Mouse (Mus musculus) forebrain, embryonic 10.5 days (tissue): Measurements from ENCODE around the gene Pitx2. TPM values are rescaled to one million over a fixed set of nuclear protein-coding genes. Genes with fewer than 3 reads are reported as not detected.

Experiments
- DNase-seq: peaks from one replicate; pipeline ENCODE4 v3.0.0-alpha.2; 2017; ENCODE audit warnings: low spot score; ENCODE audit errors: extremely low spot score
- H3K27ac ChIP-seq: fragments of 300-500 bp; sonication (generic); 2 replicates; pipeline ENCODE4 v1.5.1; 2016; ENCODE audit warnings: mild to moderate bottlenecking
- H3K27me3 ChIP-seq: fragments of 300-500 bp; sonication (generic); 2 replicates; pipeline ENCODE4 v1.6.1; 2016; ENCODE audit warnings: mild to moderate bottlenecking; ENCODE audit not compliant: poor library complexity, severe bottlenecking
- H3K36me3 ChIP-seq: fragments of 300-500 bp; sonication (generic); replicated peaks from 2 replicates; pipeline ENCODE4 v1.6.1; 2016; ENCODE audit warnings: mild to moderate bottlenecking, moderate library complexity
- H3K4me1 ChIP-seq: fragments of 300-500 bp; sonication (generic); 2 replicates; pipeline ENCODE4 v1.6.1; 2016
- H3K4me3 ChIP-seq: fragments of 300-500 bp; sonication (generic); 2 replicates; pipeline ENCODE4 v1.5.1; 2016; ENCODE audit warnings: mild to moderate bottlenecking, moderate library complexity
- H3K9me3 ChIP-seq: fragments of 300-500 bp; sonication (generic); 2 replicates; pipeline ENCODE4 v1.6.1; 2016; ENCODE audit warnings: mild to moderate bottlenecking, moderate library complexity
- WGBS: fragments of 180-500 bp; shearing (Covaris S2); methylation state at CpG from one replicate; pipeline ENCODE4 v1.1.7; 2016; 5-methylcytosine and 5-hydroxymethylcytosine counted together
- polyA plus RNA-seq: library from polyadenylated mRNA; unstranded; fragments of >200 nt; fragmentation: Nextera tagmentation; extraction: Ambion mirVana; gene quantifications from 2 replicates; pipeline ENCODE4 v1.2.1, GENCODE M21; 2016

Gene Pitx2
- 11.1 and 15.3 TPM in 2 replicates for polyA plus RNA-seq

- Histone ChIP-seq H3K27ac (peak within 1 kb of the TSS; percentile 63; the same call in 1 of the 2 replicates), H3K27me3 (peaks cover 100% of the 10 kb centered on the region), H3K4me1 (peaks cover 51% of the 10 kb centered on the region), H3K4me3 (peak within 1 kb of the TSS; percentile 55), H3K9me3 (no peaks in the 10 kb centered on the region), H3K36me3 (no peaks in the 10 kb centered on the region)
- WGBS = under 1% methylated on average over 60 of the region's 60 CpGs
- peak; percentile 75 for DNase-seq
Observed at GRCm38 (mm10) chr3:129199609-129200500, at the start of gene Pitx2. Gene Pitx2, plus strand, starts transcription at chr3:129199878.

DNA sequence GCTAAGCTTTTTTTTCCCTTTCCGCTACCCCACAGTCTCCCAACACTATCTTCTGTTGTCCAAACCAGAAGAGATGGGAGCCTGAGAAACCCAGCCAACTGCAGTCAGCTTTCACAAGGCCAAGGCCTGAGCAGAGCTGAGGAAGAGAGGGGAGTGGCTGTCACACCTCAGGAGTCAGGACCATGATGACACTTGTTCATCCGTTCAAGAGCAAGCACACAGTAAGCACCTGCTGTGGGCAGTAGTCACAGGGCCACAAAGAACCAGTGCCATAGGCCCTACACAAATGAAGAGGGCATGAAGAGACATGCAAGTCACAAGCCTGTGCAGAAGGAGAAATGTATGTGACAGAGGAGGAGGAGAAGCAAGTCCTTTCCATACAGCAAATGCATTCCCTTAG, 49.7 kb upstream of the Pitx2 start:
- DNase-seq = no peak
- 79% methylated on average over 2 of the region's 2 CpGs for WGBS
- Histone ChIP-seq H3K27ac (no peak overlapping the region), H3K36me3 (no peaks in the 10 kb centered on the region), H3K4me1 (no peaks in the 10 kb centered on the region), H3K4me3 (no peak overlapping the region), H3K27me3 (no peaks in the 10 kb centered on the region), H3K9me3 (no peaks in the 10 kb centered on the region)

DNA sequence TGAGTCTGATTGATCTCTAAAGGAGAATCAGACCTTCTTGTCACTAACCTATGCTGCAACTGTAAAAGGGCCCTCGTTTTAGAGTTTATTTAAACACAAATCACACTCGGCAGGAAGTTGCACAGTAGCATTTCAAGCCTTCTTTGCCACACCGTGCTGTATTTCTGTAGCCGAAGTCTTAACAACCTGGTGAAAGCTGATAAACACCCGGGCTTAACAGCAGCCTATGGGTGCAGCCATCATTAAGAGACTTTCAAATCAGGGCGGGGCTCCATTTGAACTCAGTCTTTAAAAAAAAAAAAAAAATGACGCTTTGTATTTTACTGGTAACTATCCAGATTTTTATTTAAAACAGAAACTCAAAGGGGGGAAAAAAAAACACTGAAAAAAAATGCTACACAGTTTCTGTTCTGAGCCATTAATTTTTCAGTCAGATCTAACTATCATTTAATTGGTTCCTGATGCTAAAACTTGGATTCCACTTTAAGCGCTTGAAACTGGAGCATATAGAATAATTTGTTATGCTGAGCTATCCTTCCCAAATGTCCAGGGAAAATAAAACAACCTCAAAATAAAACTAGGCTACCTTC, 48.5 kb upstream of the Pitx2 start:
- no peaks in the 10 kb centered on the region for H3K36me3 ChIP-seq
- 80% methylated on average over 8 of the region's 8 CpGs for WGBS
- no peak overlapping the region for H3K27ac ChIP-seq
- no peaks in the 10 kb centered on the region for H3K9me3 ChIP-seq
- no peak overlapping the region for H3K4me3 ChIP-seq
- no peak for DNase-seq
- no peaks in the 10 kb centered on the region for H3K27me3 ChIP-seq
- H3K4me1 ChIP-seq = no peaks in the 10 kb centered on the region

GRCm38 (mm10) chr3:129158812-129159370, 40.8 kb upstream of the Pitx2 start:
- Histone ChIP-seq H3K36me3 (no peaks in the 10 kb centered on the region), H3K4me1 (0 out of 2 replicates have a peak, but pooled peaks cover 3% of the 10 kb centered on the region), H3K27ac (no peak overlapping the region), H3K27me3 (no peaks in the 10 kb centered on the region), H3K9me3 (no peaks in the 10 kb centered on the region), H3K4me3 (no peak overlapping the region)
- no peak for DNase-seq
- WGBS = 72% methylated on average over 9 of the region's 9 CpGs

GRCm38 (mm10) chr3:129161333-129162035, 38.2 kb upstream of the Pitx2 start:
- WGBS = 91% methylated on average over 11 of the region's 11 CpGs
- 0 out of 2 replicates have a peak, but pooled peaks cover 4% of the 10 kb centered on the region for H3K4me1 ChIP-seq
- no peak for DNase-seq
- H3K4me3 ChIP-seq = no peak overlapping the region
- no peaks in the 10 kb centered on the region for H3K36me3 ChIP-seq
- H3K27ac ChIP-seq = no peak overlapping the region
- no peaks in the 10 kb centered on the region for H3K9me3 ChIP-seq
- no peaks in the 10 kb centered on the region for H3K27me3 ChIP-seq

DNA sequence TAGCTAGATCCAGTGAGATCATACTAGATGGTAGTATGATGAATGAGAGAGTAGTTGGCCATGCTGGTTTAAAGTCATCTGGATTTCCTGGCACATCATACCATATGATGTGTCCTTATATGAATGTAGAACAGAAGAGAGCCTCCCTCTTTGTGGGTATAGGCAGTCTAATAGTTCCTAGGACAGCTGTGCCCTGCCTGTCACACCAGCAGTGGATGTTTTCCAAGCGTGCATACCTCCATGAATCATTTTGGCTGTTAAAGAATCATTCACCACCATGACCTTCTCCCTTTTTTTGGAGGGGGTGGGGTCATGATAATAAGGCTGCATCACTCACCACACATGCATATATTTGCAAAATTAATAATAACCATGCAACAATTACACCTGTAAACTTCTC, 35.4 kb upstream of the Pitx2 start:
- WGBS = 93% methylated on average over 1 of the region's 1 CpGs
- DNase-seq = no peak

DNA sequence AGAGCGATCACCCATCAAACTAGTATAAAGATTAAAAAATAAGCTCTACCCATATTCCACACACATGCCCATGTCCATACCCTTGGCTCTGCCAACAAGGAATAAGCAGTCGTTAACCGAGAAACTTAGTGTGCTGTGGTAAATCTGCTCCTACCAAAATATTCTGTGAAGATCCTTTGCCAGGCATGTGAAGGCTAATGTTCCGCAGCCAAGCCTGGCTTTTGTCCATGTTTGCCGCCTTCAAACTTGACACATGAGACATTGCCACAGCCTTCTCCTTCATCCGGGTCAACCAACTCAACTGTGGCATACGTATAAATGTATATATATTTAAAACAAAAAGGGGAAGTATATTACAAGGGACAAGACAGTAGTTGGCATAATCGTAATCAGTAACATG, 34.0 kb upstream of the Pitx2 start:
- no peaks in the 10 kb centered on the region for H3K9me3 ChIP-seq
- 92% methylated on average over 8 of the region's 8 CpGs for WGBS
- no peak for DNase-seq

More for the DNA sequence above, 35.4 kb upstream of the Pitx2 start:
- no peak overlapping the region for H3K27ac ChIP-seq
- H3K4me1 ChIP-seq = 0 out of 2 replicates have a peak, but pooled peaks cover 5% of the 10 kb centered on the region
- no peaks in the 10 kb centered on the region for H3K27me3 ChIP-seq
- no peaks in the 10 kb centered on the region for H3K9me3 ChIP-seq
- no peaks in the 10 kb centered on the region for H3K36me3 ChIP-seq
- H3K4me3 ChIP-seq = no peak overlapping the region

DNA sequence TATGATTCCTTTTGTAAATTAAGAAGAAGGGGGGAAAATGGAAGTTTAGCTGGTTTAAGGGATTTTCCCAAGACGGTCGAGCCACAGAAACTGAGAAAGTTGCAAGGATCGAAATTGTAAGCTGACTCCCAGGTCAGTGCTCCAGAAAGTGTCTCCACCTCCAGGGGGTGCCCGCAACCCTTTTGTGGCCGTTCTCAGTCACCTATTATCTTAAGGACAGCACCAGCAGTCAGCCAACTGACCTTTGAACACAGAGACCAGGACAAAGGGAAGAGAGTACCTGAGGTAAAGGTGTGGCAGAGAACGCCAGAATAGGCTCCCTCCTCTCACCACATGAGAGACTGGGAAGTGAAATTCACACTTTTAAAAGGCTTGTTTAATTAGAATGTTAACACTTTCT, 33.0 kb upstream of the Pitx2 start:
- Histone ChIP-seq H3K4me3 (no peak overlapping the region), H3K9me3 (no peaks in the 10 kb centered on the region), H3K27me3 (no peaks in the 10 kb centered on the region), H3K4me1 (0 out of 2 replicates have a peak, but pooled peaks cover 5% of the 10 kb centered on the region), H3K27ac (no peak overlapping the region), H3K36me3 (no peaks in the 10 kb centered on the region)
- WGBS = 7% methylated on average over 6 of the region's 6 CpGs
- no peak for DNase-seq

More for the DNA sequence above, 34.0 kb upstream of the Pitx2 start:
- Histone ChIP-seq H3K36me3 (no peaks in the 10 kb centered on the region), H3K27ac (no peak overlapping the region), H3K4me1 (0 out of 2 replicates have a peak, but pooled peaks cover 5% of the 10 kb centered on the region), H3K27me3 (no peaks in the 10 kb centered on the region), H3K4me3 (no peak overlapping the region)

DNA sequence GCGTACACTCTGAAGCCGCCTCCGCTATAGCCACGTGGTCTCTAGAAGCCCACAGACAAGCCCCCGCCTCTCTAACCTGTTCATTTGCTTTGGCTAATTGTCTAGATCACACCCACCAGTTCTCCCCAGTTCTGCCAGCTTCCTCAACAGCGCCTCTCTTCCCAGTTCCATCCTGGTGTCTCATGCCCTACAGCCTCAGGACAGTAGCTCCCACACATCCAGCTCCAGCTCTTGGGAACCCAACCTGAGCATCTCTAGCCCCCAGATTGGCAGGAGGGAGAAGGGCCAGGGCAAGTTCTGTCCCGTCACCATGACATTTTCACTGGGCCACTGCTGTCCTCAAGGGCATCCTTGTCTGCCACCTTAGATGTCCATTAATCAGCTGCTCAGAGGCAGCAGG, 29.3 kb upstream of the Pitx2 start:
- no peak overlapping the region for H3K27ac ChIP-seq
- H3K27me3 ChIP-seq = no peaks in the 10 kb centered on the region
- no peaks in the 10 kb centered on the region for H3K9me3 ChIP-seq
- H3K36me3 ChIP-seq = no peaks in the 10 kb centered on the region
- no peak for DNase-seq
- H3K4me1 ChIP-seq = 0 out of 2 replicates have a peak, but pooled peaks cover 5% of the 10 kb centered on the region
- WGBS = 82% methylated on average over 7 of the region's 7 CpGs
- H3K4me3 ChIP-seq = no peak overlapping the region

- H3K4me3 ChIP-seq = no peak overlapping the region
- H3K9me3 ChIP-seq = no peaks in the 10 kb centered on the region
- H3K4me1 ChIP-seq = 0 out of 2 replicates have a peak, but pooled peaks cover under 1% of the 10 kb centered on the region
- no peak for DNase-seq
- no peaks in the 10 kb centered on the region for H3K27me3 ChIP-seq
- no peaks in the 10 kb centered on the region for H3K36me3 ChIP-seq
- H3K27ac ChIP-seq = no peak overlapping the region
- 96% methylated on average over 4 of the region's 4 CpGs for WGBS
Observed at GRCm38 (mm10) chr3:129171789-129172188, 27.9 kb upstream of the Pitx2 start.

DNA sequence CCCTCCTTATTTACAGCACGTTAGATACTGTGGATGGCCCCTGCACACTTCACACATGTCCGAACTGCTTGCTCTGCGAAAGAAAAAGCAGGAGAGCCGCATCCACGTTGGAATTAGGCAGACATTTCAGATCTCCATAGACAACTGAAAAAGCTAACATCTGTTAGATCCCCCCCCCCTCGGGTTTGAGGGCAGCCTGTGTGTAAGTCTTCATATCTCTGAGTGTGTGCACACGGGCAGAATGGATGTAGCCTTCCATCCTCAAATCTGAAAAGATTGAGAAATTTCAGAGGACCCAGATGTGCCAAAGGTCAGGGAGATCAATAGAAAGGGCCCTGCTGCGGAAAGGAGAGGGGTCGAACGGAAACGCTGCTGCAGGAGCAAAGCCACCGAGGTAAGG, 5.2 kb upstream of the Pitx2 start:
- H3K9me3 ChIP-seq = no peaks in the 10 kb centered on the region
- H3K4me1 ChIP-seq = peaks cover 23% of the 10 kb centered on the region
- H3K36me3 ChIP-seq = no peaks in the 10 kb centered on the region
- peak overlapping the region; percentile 7; the same call in 1 of the 2 replicates for H3K4me3 ChIP-seq
- DNase-seq = no peak
- peaks cover 94% of the 10 kb centered on the region for H3K27me3 ChIP-seq
- no peak overlapping the region for H3K27ac ChIP-seq
- WGBS = 1% methylated on average over 12 of the region's 12 CpGs

GRCm38 (mm10) chr3:129195036-129195435, 4.6 kb upstream of the Pitx2 start:
- Histone ChIP-seq H3K4me1 (peaks cover 29% of the 10 kb centered on the region), H3K36me3 (no peaks in the 10 kb centered on the region), H3K27ac (no peak overlapping the region), H3K4me3 (peak overlapping the region; percentile 7; the same call in 1 of the 2 replicates), H3K27me3 (peaks cover 98% of the 10 kb centered on the region), H3K9me3 (no peaks in the 10 kb centered on the region)
- under 1% methylated on average over 16 of the region's 16 CpGs for WGBS
- peak; percentile 42 for DNase-seq
